ENCODE assay signal across 19 mouse cellular contexts in genomic region chr16:45015591-45015990, GRCm38 (mm10).
DNase-seq lines count a peak whose midpoint lies in the region; ATAC-seq lines count a peak whose summit lies in the region.
"Had no signal": no experiment of that assay in that cellular context is flagged by ENCODE, and none has a peak within 500 bp of the region (broad histone marks: within the 10 kb centered on the region; RNA-seq: fewer than 3 reads in every experiment).

No protein-coding gene starts in this region.

- H3K9ac ChIP-seq in hindbrain, embryonic 13.5 days, result no peak overlapping the region
- H3K9ac ChIP-seq: embryonic facial prominence, embryonic 13.5 days; heart, embryonic 13.5 days; limb, embryonic 15.5 days had no signal

- no peaks in the 10 kb centered on the region for H3K36me3 ChIP-seq in heart, embryonic 10.5 days
- H3K36me3 ChIP-seq in hindbrain, embryonic 13.5 days, result no peaks in the 10 kb centered on the region
- H3K36me3 ChIP-seq: embryonic facial prominence, embryonic 13.5 days; heart, embryonic 13.5 days; limb, embryonic 15.5 days had no signal

- no peak overlapping the region for H3K4me2 ChIP-seq in hindbrain, embryonic 13.5 days
- H3K4me2 ChIP-seq: embryonic facial prominence, embryonic 13.5 days; heart, embryonic 13.5 days; limb, embryonic 15.5 days had no signal

- 85% methylated on average over 1 of the region's 1 CpGs for WGBS in heart, embryonic 10.5 days
- whole genome bisulfite sequencing in hindbrain, embryonic 13.5 days, result 90% methylated on average over 1 of the region's 1 CpGs

- no peak for ATAC-seq in hindbrain, embryonic 13.5 days (ENCODE audit: low FRiP score)

- H3K9me3 ChIP-seq in heart, embryonic 10.5 days, result no peaks in the 10 kb centered on the region
- H3K9me3 ChIP-seq in hindbrain, embryonic 13.5 days, result no peaks in the 10 kb centered on the region
- H3K9me3 ChIP-seq: embryonic facial prominence, embryonic 13.5 days; heart, embryonic 13.5 days; limb, embryonic 15.5 days had no signal

- no peaks in the 10 kb centered on the region for H3K4me1 ChIP-seq in heart, embryonic 10.5 days
- H3K4me1 ChIP-seq in hindbrain, embryonic 13.5 days (replicated peaks), result no peaks in the 10 kb centered on the region
- H3K4me1 ChIP-seq: embryonic facial prominence, embryonic 13.5 days; heart, embryonic 13.5 days; limb, embryonic 15.5 days had no signal

- no peak overlapping the region for H3K27ac ChIP-seq in heart, embryonic 10.5 days
- H3K27ac ChIP-seq in hindbrain, embryonic 13.5 days, result no peak overlapping the region
- H3K27ac ChIP-seq: embryonic facial prominence, embryonic 13.5 days; heart, embryonic 13.5 days; limb, embryonic 15.5 days had no signal

- peak; percentile 4 for DNase-seq in cerebellum, adult 8-10 months
- DNase-seq in cerebellum, postnatal 25 days, result no peak
- DNase-seq in heart, adult 8-10 months (ENCODE audit: low spot score), result peak; percentile 73
- DNase-seq in heart, embryonic 10.5 days (ENCODE audit: low spot score), result no peak
- DNase-seq in 3134 (ENCODE audit: extremely low read depth, insufficient read length, low spot score), result peak; percentile 50
- peak; percentile 56 for DNase-seq in adrenal gland, postnatal 14 days
- no peak for DNase-seq in kidney, adult 18-20 months
- DNase-seq: B cell, adult 2 months; gastrocnemius, postnatal 25 days; kidney, adult 2 months; kidney, postnatal 25 days; midbrain, embryonic 14.5 days; retina, postnatal 1 day; right cerebral cortex, postnatal 4 days; thymus, adult 18-20 months had no signal

- no peaks in the 10 kb centered on the region for H3K27me3 ChIP-seq in heart, embryonic 10.5 days (ENCODE audit: insufficient read depth, poor library complexity, severe bottlenecking)
- H3K27me3 ChIP-seq in hindbrain, embryonic 13.5 days, result no peaks in the 10 kb centered on the region
- H3K27me3 ChIP-seq: embryonic facial prominence, embryonic 13.5 days; heart, embryonic 13.5 days; limb, embryonic 15.5 days had no signal

- no peak overlapping the region for H3K4me3 ChIP-seq in heart, embryonic 10.5 days
- H3K4me3 ChIP-seq in hindbrain, embryonic 13.5 days, result no peak overlapping the region
- H3K4me3 ChIP-seq: embryonic facial prominence, embryonic 13.5 days; heart, embryonic 13.5 days; limb, embryonic 15.5 days had no signal

Comparison
In these comparisons a context has a peak if more than half of its experiments do, and no peak if none do; other contexts are left out.
1. DNase-seq: peak in cerebellum, adult 8-10 months (single experiment), heart, adult 8-10 months (single experiment), 3134 (single experiment) and adrenal gland, postnatal 14 days (single experiment); none in cerebellum, postnatal 25 days (0 of 2), heart, embryonic 10.5 days (single experiment) and kidney, adult 18-20 months (single experiment).